Mouse (Mus musculus) ES-E14 (cell line): ENCODE results near the gene Stt3a.

Experiments
- CHD2 ChIP-seq: IDR thresholded peaks from 2 replicates; pipeline ENCODE4 v1.6.1; 2014; ENCODE audit warnings: mild to moderate bottlenecking, low read depth, low read length, inconsistent platforms
- ZNF384 ChIP-seq: IDR thresholded peaks from 2 replicates; pipeline ENCODE4 v1.6.1; 2012; ENCODE audit warnings: low read depth, low read length, inconsistent platforms

GRCm38 (mm10) chr9:36767203-36768143 is at the start of gene Stt3a:
- peak; percentile 94 for TF ChIP-seq CHD2
- no peak for TF ChIP-seq ZNF384
